Mouse (Mus musculus) heart, adult 11 months (tissue): ENCODE results near the gene Gm26602.
"Not testable (repeated sequence)": the region's sequence is repeated elsewhere in the genome, so short reads cannot be mapped to it uniquely, and the experiment has no call there.

ENCODE experiments used
- DNase-seq: peaks from one replicate; pipeline ENCODE4 v3.0.0; 2022

Gm26602 gene

GRCm38 (mm10) chr10:79910556-79910955 lies at the start of gene Gm26602:
Gene Gm26602, plus strand, starts transcription at chr10:79910856.
- no peak for DNase-seq

- DNase-seq: peak; percentile 91
Measured at GRCm38 (mm10) chr10:79861230-79862048, 49.2 kb upstream of the Gm26602 start.

- peak; percentile 91 for DNase-seq
Measured at GRCm38 (mm10) chr10:79862049-79862788, 48.4 kb upstream of the Gm26602 start.

- peak; percentile 92 for DNase-seq
Measured at GRCm38 (mm10) chr10:79862925-79863324, 47.7 kb upstream of the Gm26602 start.

GRCm38 (mm10) chr10:79864351-79865188 lies 46.1 kb upstream of the Gm26602 start:
- DNase-seq: no peak

GRCm38 (mm10) chr10:79865189-79865601 lies 45.5 kb upstream of the Gm26602 start:
- peak; percentile 94 for DNase-seq

GRCm38 (mm10) chr10:79865801-79866295 lies 44.8 kb upstream of the Gm26602 start:
- DNase-seq: peak; percentile 96

GRCm38 (mm10) chr10:79866601-79867000 lies 44.1 kb upstream of the Gm26602 start:
- peak; percentile 92 for DNase-seq

GRCm38 (mm10) chr10:79871845-79872244 lies 38.8 kb upstream of the Gm26602 start:
- DNase-seq: no peak

- DNase-seq: peak; percentile 87
Measured at GRCm38 (mm10) chr10:79872862-79873261, 37.8 kb upstream of the Gm26602 start.

GRCm38 (mm10) chr10:79873313-79873712 lies 37.3 kb upstream of the Gm26602 start:
- DNase-seq: no peak

- peak; percentile 85 for DNase-seq
Measured at GRCm38 (mm10) chr10:79873715-79874289, 36.9 kb upstream of the Gm26602 start.

- peak; percentile 91 for DNase-seq
Measured at GRCm38 (mm10) chr10:79874290-79874862, 36.3 kb upstream of the Gm26602 start, which contains the start of the genes Prtn3 and Plppr3. Gene Prtn3, plus strand, starts transcription at chr10:79874476. Gene Plppr3, minus strand, starts transcription at chr10:79874634.

GRCm38 (mm10) chr10:79877174-79877573 lies 33.5 kb upstream of the Gm26602 start:
- DNase-seq: peak; percentile 96

- peak; percentile 98 for DNase-seq
Measured at GRCm38 (mm10) chr10:79877757-79878156, 32.9 kb upstream of the Gm26602 start.

- DNase-seq: no peak
Measured at GRCm38 (mm10) chr10:79879527-79879926, 31.1 kb upstream of the Gm26602 start.

GRCm38 (mm10) chr10:79880721-79881120 lies 29.9 kb upstream of the Gm26602 start:
- peak; percentile 87 for DNase-seq

GRCm38 (mm10) chr10:79881981-79882380 lies 28.7 kb upstream of the Gm26602 start:
- DNase-seq: peak; percentile 93

GRCm38 (mm10) chr10:79883297-79884084 lies 27.2 kb upstream of the Gm26602 start:
- DNase-seq: peak; percentile 95

GRCm38 (mm10) chr10:79884446-79884845 lies 26.2 kb upstream of the Gm26602 start:
- peak; percentile 98 for DNase-seq

GRCm38 (mm10) chr10:79884938-79885337 lies 25.7 kb upstream of the Gm26602 start:
- not testable (repeated sequence) for DNase-seq
